Mouse (Mus musculus) megakaryocyte, embryonic 14.5 days (primary cell): ENCODE measurements around the gene Ppp6r3.

Experiments used
- FLI1 ChIP-seq: IDR thresholded peaks from 2 replicates; pipeline ENCODE4 v1.6.1; 2012; ENCODE audit warnings: low read length, inconsistent platforms, mixed read lengths
- GATA1 ChIP-seq: IDR thresholded peaks from 3 replicates; pipeline ENCODE4 v1.6.1; 2012; ENCODE audit warnings: mixed read lengths, low read length, inconsistent platforms, borderline replicate concordance

DNA sequence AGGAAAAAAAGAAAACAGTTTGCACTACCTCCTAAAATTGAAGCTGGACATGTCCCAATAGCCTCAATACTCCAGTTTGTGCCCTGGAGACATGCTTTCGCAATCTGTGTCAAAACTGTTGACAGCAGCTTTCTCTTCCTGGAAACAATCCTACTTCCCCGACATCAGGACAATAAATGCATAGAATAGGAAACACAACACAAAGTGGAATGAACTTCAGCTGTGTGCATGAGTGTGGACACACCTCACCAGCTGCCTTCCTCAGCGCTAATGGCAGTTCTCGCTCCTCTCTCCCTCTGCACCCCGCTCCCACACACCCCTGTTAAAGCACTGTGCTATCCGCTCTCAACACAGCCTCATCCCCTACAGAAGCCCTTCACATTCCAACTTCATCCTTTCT, 12.8 kb downstream of the Ppp6r3 start:
- TF ChIP-seq GATA1 (no peak), FLI1 (no peak)
